Mouse (Mus musculus) left cerebral cortex, adult 6 months (tissue): ENCODE results near the gene Sell. TPM values are rescaled to one million over a fixed set of nuclear protein-coding genes. Genes with fewer than 3 reads are reported as not detected.

ENCODE experiments used
- long read RNA-seq, 2 experiments: library from polyadenylated mRNA; unstranded; transcript quantifications; one replicate each; pipeline ENCODE4 v2.0.0; 2019 to 2020
- polyA plus RNA-seq: library from polyadenylated mRNA; unstranded; fragments of <200 nt; fragmentation: Nextera tagmentation; gene quantifications from 2 replicates; pipeline ENCODE4 v1.2.3, GENCODE M21; 2021

The Sell gene
- polyA plus RNA-seq = not detected in 2 replicates
- long read RNA-seq, experiment 1 = 0 reads
- long read RNA-seq, experiment 2 = 0 reads

GRCm38 (mm10) chr1:164061925-164062324 is at the start of gene Sell:
Gene Sell (plus strand): TSS chr1:164061982.

GRCm38 (mm10) chr1:164047934-164048333 is 13.8 kb upstream of the Sell start, which contains the start of gene Sele:
Gene Sele (plus strand): TSS chr1:164048234.

GRCm38 (mm10) chr1:164114947-164115493 is 53.2 kb downstream of the Sell start, which contains the start of gene Selp:
Gene Selp (plus strand): TSS chr1:164115264.

Other genes starting within 250 kb of the Sell start
- 10.8 and 12.5 TPM in 2 replicates for gene Scyl3, start 132.9 kb upstream of the Sell start, polyA plus RNA-seq
- gene BC055324, start 67.2 kb upstream of the Sell start, polyA plus RNA-seq = 0.27 and 0.55 TPM in 2 replicates
- gene Mettl18, start 67.1 kb upstream of the Sell start, polyA plus RNA-seq = 7.0 and 8.2 TPM in 2 replicates
- not detected in 2 replicates for gene Sele, start 13.7 kb upstream of the Sell start, polyA plus RNA-seq
- gene Selp, start 53.3 kb downstream of the Sell start, polyA plus RNA-seq = not detected in 2 replicates
- 0.01 and 0.04 TPM in 2 replicates for gene F5, start 89.9 kb downstream of the Sell start, polyA plus RNA-seq
- gene Slc19a2, start 187.1 kb downstream of the Sell start, polyA plus RNA-seq = 6.5 and 6.6 TPM in 2 replicates
- 18.2 and 19.8 TPM in 2 replicates for gene Ccdc181, start 213.6 kb downstream of the Sell start, polyA plus RNA-seq
- gene Nme7, start 242.1 kb downstream of the Sell start, polyA plus RNA-seq = 28.9 and 52.2 TPM in 2 replicates
- gene Blzf1, start 245.5 kb downstream of the Sell start, polyA plus RNA-seq = 18.5 and 22.4 TPM in 2 replicates